Mouse (Mus musculus) small intestine, adult 2 months (tissue): ENCODE measurements around the gene Grb10.

Experiments used
- CTCF ChIP-seq: fragments of 200-500 bp; IDR thresholded peaks from 2 replicates; pipeline ENCODE4 v1.5.1; 2012; ENCODE audit warnings: low read depth, mild to moderate bottlenecking, control low read depth, inconsistent platforms, low read length, moderate library complexity, mixed read lengths; ENCODE audit not compliant: insufficient replicate concordance, insufficient read length; ENCODE audit errors: extremely low read depth
- POLR2A ChIP-seq: fragments of 200-500 bp; IDR thresholded peaks from 2 replicates; pipeline ENCODE4 v1.6.1; 2012; ENCODE audit warnings: low read depth, mild to moderate bottlenecking, control low read depth, inconsistent platforms, low read length, moderate library complexity

DNA sequence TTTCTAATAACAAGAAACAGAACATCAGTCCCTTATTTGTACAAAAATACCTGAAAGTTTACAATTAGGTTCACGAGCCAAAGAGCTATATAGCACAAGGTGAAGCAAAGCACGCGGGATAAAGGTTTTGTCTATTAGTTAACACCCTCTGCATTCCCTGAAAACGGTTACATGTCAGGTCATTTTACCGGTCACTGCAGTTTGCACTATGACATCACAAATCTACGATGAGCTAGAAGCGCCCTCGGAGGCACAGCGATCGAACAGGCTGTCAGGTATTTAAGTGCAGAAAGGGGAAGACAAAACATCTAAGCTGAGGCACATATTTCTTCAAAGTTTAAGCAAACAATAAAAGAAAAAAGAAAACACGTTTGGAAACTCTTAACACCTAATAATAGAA, 108.0 kb downstream of the Grb10 start:
- TF ChIP-seq CTCF: no peak
- TF ChIP-seq POLR2A: no peak
